Mouse (Mus musculus) fat pad, adult 2 months (tissue): ENCODE measurements around the gene Dapk1.

Experiments
- DNase-seq: peaks from one replicate; pipeline ENCODE4 v3.0.0-alpha.2; 2011; ENCODE audit warnings: low read depth, low spot score; ENCODE audit errors: extremely low read depth

Dapk1 gene

DNA sequence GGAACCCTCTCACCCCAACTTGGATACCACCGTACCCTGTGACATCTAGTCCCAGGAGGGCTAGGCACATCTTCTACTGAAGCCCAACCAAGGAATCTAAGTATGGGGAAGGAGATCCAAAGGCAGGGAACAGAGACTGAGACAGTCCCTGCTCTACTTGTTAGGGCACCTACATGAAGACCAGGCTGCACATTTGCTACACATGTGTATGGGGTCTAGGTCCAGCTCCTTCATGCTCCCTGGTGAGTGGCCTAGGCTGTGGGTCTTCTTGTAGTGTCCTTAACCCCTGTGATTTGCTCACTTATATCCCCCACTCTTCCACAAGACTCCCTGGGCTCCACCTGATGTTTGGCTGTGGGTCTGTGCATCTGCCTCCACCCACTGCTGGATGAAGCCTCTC, 187.7 kb downstream of the Dapk1 start:
- no peak for DNase-seq

- no peak for DNase-seq
Observed at GRCm38 (mm10) chr13:60802749-60803148, 201.0 kb downstream of the Dapk1 start, which contains the start of gene Ctsll3. Gene Ctsll3 (minus strand): TSS chr13:60802849.

GRCm38 (mm10) chr13:60809690-60810089, 207.9 kb downstream of the Dapk1 start:
- DNase-seq = no peak

DNA sequence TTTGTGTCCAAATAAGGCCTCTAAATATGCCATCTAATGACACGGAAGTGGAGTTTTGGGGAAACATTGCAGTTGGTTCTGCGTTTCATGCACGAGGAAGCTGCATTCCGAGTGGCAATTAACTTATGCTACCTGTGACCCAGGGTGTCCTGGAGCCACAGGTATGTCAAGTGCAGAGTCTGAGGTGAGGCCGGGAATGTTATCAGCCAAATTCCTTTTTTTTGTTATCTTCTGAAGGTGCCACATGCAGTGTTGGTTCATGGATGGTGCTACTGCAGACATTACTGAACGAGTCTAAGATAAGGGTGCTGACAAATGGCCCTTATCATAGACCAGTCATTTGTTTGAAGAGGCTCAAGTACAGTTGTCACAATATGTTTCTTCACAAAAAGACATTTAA, 211.0 kb downstream of the Dapk1 start:
- no peak for DNase-seq
